ENCODE assay signal across 25 mouse cellular contexts in genomic region chr2:107149317-107149716, GRCm38 (mm10).
DNase-seq lines count a peak whose midpoint lies in the region; ATAC-seq and TF ChIP-seq lines count a peak whose summit lies in the region.
"Had no signal": no experiment of that assay in that cellular context is flagged by ENCODE, and none has a peak within 500 bp of the region (broad histone marks: within the 10 kb centered on the region; RNA-seq: fewer than 3 reads in every experiment).

No protein-coding gene starts in this region.

- no peaks in the 10 kb centered on the region for H3K4me1 ChIP-seq in forebrain, embryonic 13.5 days
- no peaks in the 10 kb centered on the region for H3K4me1 ChIP-seq in forebrain, embryonic 11.5 days (replicated peaks; ENCODE audit: control insufficient read depth, insufficient read depth, low read length)
- no peaks in the 10 kb centered on the region; the same call in 1 of the 2 replicates for H3K4me1 ChIP-seq in forebrain, embryonic 16.5 days (replicated peaks; ENCODE audit: control insufficient read depth, insufficient read depth, low read length)
- no peaks in the 10 kb centered on the region for H3K4me1 ChIP-seq in forebrain, embryonic 12.5 days
- H3K4me1 ChIP-seq in lung, embryonic 14.5 days (ENCODE audit: insufficient read depth) = no peaks in the 10 kb centered on the region
- H3K4me1 ChIP-seq: hindbrain, embryonic 12.5 days had no signal

- no peak for TF ChIP-seq POLR2A in myocyte (IDR thresholded peaks at IDR 0.05; ENCODE audit: insufficient read length, low read depth)

- no peak for TF ChIP-seq CTCF in lung, embryonic 14.5 days (IDR thresholded peaks at IDR 0.05; ENCODE audit: low read depth)

- H3K27ac ChIP-seq in forebrain, embryonic 13.5 days = no peak overlapping the region
- no peak overlapping the region for H3K27ac ChIP-seq in forebrain, embryonic 11.5 days (ENCODE audit: low read depth, low read length)
- no peak overlapping the region for H3K27ac ChIP-seq in forebrain, embryonic 16.5 days (ENCODE audit: low read length)
- no peak overlapping the region for H3K27ac ChIP-seq in forebrain, embryonic 12.5 days
- no peak overlapping the region for H3K27ac ChIP-seq in lung, embryonic 14.5 days (ENCODE audit: low read depth)
- H3K27ac ChIP-seq: gastrocnemius, adult 2 months; hindbrain, embryonic 12.5 days; hindbrain, postnatal 0 days had no signal

- WGBS in forebrain, embryonic 13.5 days = 83% methylated on average over 2 of the region's 2 CpGs
- 90% methylated on average over 2 of the region's 2 CpGs for WGBS in forebrain, embryonic 11.5 days
- WGBS in forebrain, embryonic 16.5 days = 70% methylated on average over 2 of the region's 2 CpGs
- WGBS in forebrain, embryonic 12.5 days = 86% methylated on average over 2 of the region's 2 CpGs
- WGBS in lung, embryonic 14.5 days = 79% methylated on average over 2 of the region's 2 CpGs

- no peaks in the 10 kb centered on the region for H3K9me3 ChIP-seq in forebrain, embryonic 13.5 days (replicated peaks)
- H3K9me3 ChIP-seq in forebrain, embryonic 11.5 days (ENCODE audit: control insufficient read depth, low read length) = no peaks in the 10 kb centered on the region
- H3K9me3 ChIP-seq in forebrain, embryonic 16.5 days (ENCODE audit: control insufficient read depth, low read length) = no peaks in the 10 kb centered on the region
- no peaks in the 10 kb centered on the region for H3K9me3 ChIP-seq in forebrain, embryonic 12.5 days
- no peaks in the 10 kb centered on the region for H3K9me3 ChIP-seq in lung, embryonic 14.5 days (ENCODE audit: low read depth, low read length)
- H3K9me3 ChIP-seq: G1E; hindbrain, embryonic 12.5 days had no signal

- no peak overlapping the region for H3K4me2 ChIP-seq in forebrain, embryonic 13.5 days
- no peak overlapping the region for H3K4me2 ChIP-seq in forebrain, embryonic 11.5 days (ENCODE audit: low read depth, low read length, severe bottlenecking)
- H3K4me2 ChIP-seq in forebrain, embryonic 16.5 days (ENCODE audit: low read length) = no peak overlapping the region
- H3K4me2 ChIP-seq in forebrain, embryonic 12.5 days = no peak overlapping the region
- H3K4me2 ChIP-seq in lung, embryonic 14.5 days = no peak overlapping the region
- H3K4me2 ChIP-seq in myocyte (ENCODE audit: low read depth) = no peak overlapping the region
- H3K4me2 ChIP-seq: heart, embryonic 11.5 days; hindbrain, embryonic 12.5 days had no signal

- no peak overlapping the region for H3ac ChIP-seq in myocyte (ENCODE audit: control insufficient read depth, insufficient read length)

- no peaks in the 10 kb centered on the region for H3K79me2 ChIP-seq in myocyte (ENCODE audit: control insufficient read depth, insufficient read depth)

- no peak for DNase-seq in forebrain, embryonic 11.5 days (ENCODE audit: low spot score)
- peak; percentile 8 for DNase-seq in lung, embryonic 14.5 days
- DNase-seq in lung, postnatal 36 days = no peak
- no peak for DNase-seq in right cerebral cortex, adult 18-20 months
- DNase-seq: adrenal gland, adult 8-10 months; adrenal gland, postnatal 25 days; cerebellum, adult 18-20 months; cerebellum, adult 9-10 months; cerebellum, postnatal 14 days; gastrocnemius, adult 2 months; gastrocnemius, postnatal 14 days; heart, adult 11 months; kidney, adult 18-20 months had no signal

- peak; percentile 45; the same call in 1 of the 2 replicates for ATAC-seq in forebrain, embryonic 13.5 days
- no peak for ATAC-seq in forebrain, embryonic 11.5 days (replicated peaks; ENCODE audit: low FRiP score)
- ATAC-seq in forebrain, embryonic 16.5 days = peak; percentile 55
- no peak for ATAC-seq in forebrain, embryonic 12.5 days (ENCODE audit: low FRiP score)
- no peak for ATAC-seq in lung, embryonic 14.5 days (ENCODE audit: insufficient read depth)
- ATAC-seq: activated CD4-positive, CD25-positive, alpha-beta regulatory T cell, adult 4 months; hindbrain, postnatal 0 days; inflammation-experienced regulatory T-cells, adult 6 months; intestine, embryonic 16.5 days had no signal

- H3K9ac ChIP-seq in forebrain, embryonic 13.5 days = no peak overlapping the region
- H3K9ac ChIP-seq in forebrain, embryonic 11.5 days (ENCODE audit: low read length) = no peak overlapping the region
- H3K9ac ChIP-seq in forebrain, embryonic 16.5 days (replicated peaks; ENCODE audit: low read depth, low read length) = no peak overlapping the region
- H3K9ac ChIP-seq in forebrain, embryonic 12.5 days = no peak overlapping the region
- H3K9ac ChIP-seq in lung, embryonic 14.5 days = no peak overlapping the region
- H3K9ac ChIP-seq: hindbrain, embryonic 12.5 days had no signal

- H3K27me3 ChIP-seq in forebrain, embryonic 13.5 days = no peaks in the 10 kb centered on the region
- H3K27me3 ChIP-seq in forebrain, embryonic 11.5 days (ENCODE audit: control insufficient read depth, insufficient read depth, low read length) = no peaks in the 10 kb centered on the region
- H3K27me3 ChIP-seq in forebrain, embryonic 16.5 days (replicated peaks; ENCODE audit: control insufficient read depth, insufficient read depth, low read length) = no peaks in the 10 kb centered on the region
- H3K27me3 ChIP-seq in forebrain, embryonic 12.5 days = no peaks in the 10 kb centered on the region
- no peaks in the 10 kb centered on the region for H3K27me3 ChIP-seq in lung, embryonic 14.5 days (ENCODE audit: insufficient read depth, low read length)
- H3K27me3 ChIP-seq in myocyte (ENCODE audit: control insufficient read depth, insufficient read depth, insufficient read length) = no peaks in the 10 kb centered on the region
- H3K27me3 ChIP-seq: CH12.LX; hindbrain, embryonic 12.5 days had no signal

- no peak overlapping the region for H3K4me3 ChIP-seq in forebrain, embryonic 13.5 days
- no peak overlapping the region for H3K4me3 ChIP-seq in forebrain, embryonic 11.5 days (ENCODE audit: low read depth, low read length)
- H3K4me3 ChIP-seq in forebrain, embryonic 16.5 days (replicated peaks; ENCODE audit: low read length) = no peak overlapping the region
- no peak overlapping the region for H3K4me3 ChIP-seq in forebrain, embryonic 12.5 days (replicated peaks)
- H3K4me3 ChIP-seq in lung, embryonic 14.5 days (ENCODE audit: low read depth, low read length) = no peak overlapping the region
- H3K4me3 ChIP-seq in myocyte = no peak overlapping the region
- H3K4me3 ChIP-seq: gastrocnemius, adult 2 months; hindbrain, embryonic 12.5 days had no signal

- no peaks in the 10 kb centered on the region for H3K36me3 ChIP-seq in forebrain, embryonic 13.5 days (ENCODE audit: poor library complexity, severe bottlenecking)
- no peaks in the 10 kb centered on the region for H3K36me3 ChIP-seq in forebrain, embryonic 11.5 days (ENCODE audit: control insufficient read depth, insufficient read depth, low read length)
- H3K36me3 ChIP-seq in forebrain, embryonic 16.5 days (ENCODE audit: control insufficient read depth, insufficient read depth) = no peaks in the 10 kb centered on the region
- no peaks in the 10 kb centered on the region for H3K36me3 ChIP-seq in forebrain, embryonic 12.5 days (replicated peaks)
- no peaks in the 10 kb centered on the region for H3K36me3 ChIP-seq in lung, embryonic 14.5 days (ENCODE audit: insufficient read depth)
- H3K36me3 ChIP-seq in myocyte (ENCODE audit: control insufficient read depth, insufficient read depth) = no peaks in the 10 kb centered on the region
- H3K36me3 ChIP-seq: G1E; hindbrain, embryonic 12.5 days had no signal

TF ChIP-seq in myocyte, 11 proteins besides CTCF, POLR2A, EP300 and RAD21:
- no peak for TF ChIP-seq USF1 (IDR thresholded peaks at IDR 0.05; ENCODE audit: low read depth)
- peak; percentile 66; the same call in 1 of the 2 replicates for TF ChIP-seq CEBPB (IDR thresholded peaks at IDR 0.05; ENCODE audit: insufficient read depth, poor library complexity, severe bottlenecking)
TF ChIP-seq in myocyte: peak in this region for 1.

Comparison
In these comparisons a context has a peak if more than half of its experiments do, and no peak if none do; other contexts are left out.
1. ATAC-seq: peak in forebrain, embryonic 13.5 days (single experiment) and forebrain, embryonic 16.5 days (single experiment); none in forebrain, embryonic 11.5 days (single experiment), forebrain, embryonic 12.5 days (single experiment) and lung, embryonic 14.5 days (single experiment).